Mouse (Mus musculus): ENCODE data around the gene Xab2. TPM values are rescaled to one million over a fixed set of nuclear protein-coding genes. Genes with fewer than 3 reads are reported as not detected.
"Not testable (repeated sequence)": the region's sequence is repeated elsewhere in the genome, so short reads cannot be mapped to it uniquely, and the experiment has no call there.

Xab2 gene
- polyA plus RNA-seq, 1 experiment from 2014 or later: 61.8 TPM

DNA sequence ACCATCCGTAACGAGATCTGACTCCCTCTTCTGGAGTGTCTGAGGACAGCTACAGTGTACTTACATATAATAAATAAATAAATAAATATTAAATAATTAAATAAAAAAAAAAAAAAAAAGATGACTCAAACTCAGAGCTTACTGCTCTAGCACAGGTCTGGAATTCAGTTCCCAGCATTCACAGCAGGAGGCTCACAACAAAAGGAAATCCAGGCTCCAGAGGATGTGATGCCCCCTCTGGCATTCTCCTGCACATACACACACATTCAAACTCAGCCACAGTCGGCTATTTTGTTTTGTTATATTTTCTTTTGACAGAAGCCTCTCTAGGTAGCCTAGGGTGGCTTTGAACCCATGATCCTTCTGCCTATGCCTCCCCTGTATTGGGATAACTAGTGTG, 39.2 kb downstream of the Xab2 start:
- ATAC-seq (ENCODE audit: borderline replicate concordance, extremely low read depth, low FRiP score, low TSS enrichment); H3K4me3 ChIP-seq: not testable (repeated sequence)
- WGBS: 87% methylated on average over 3 of the region's 3 CpGs

DNA sequence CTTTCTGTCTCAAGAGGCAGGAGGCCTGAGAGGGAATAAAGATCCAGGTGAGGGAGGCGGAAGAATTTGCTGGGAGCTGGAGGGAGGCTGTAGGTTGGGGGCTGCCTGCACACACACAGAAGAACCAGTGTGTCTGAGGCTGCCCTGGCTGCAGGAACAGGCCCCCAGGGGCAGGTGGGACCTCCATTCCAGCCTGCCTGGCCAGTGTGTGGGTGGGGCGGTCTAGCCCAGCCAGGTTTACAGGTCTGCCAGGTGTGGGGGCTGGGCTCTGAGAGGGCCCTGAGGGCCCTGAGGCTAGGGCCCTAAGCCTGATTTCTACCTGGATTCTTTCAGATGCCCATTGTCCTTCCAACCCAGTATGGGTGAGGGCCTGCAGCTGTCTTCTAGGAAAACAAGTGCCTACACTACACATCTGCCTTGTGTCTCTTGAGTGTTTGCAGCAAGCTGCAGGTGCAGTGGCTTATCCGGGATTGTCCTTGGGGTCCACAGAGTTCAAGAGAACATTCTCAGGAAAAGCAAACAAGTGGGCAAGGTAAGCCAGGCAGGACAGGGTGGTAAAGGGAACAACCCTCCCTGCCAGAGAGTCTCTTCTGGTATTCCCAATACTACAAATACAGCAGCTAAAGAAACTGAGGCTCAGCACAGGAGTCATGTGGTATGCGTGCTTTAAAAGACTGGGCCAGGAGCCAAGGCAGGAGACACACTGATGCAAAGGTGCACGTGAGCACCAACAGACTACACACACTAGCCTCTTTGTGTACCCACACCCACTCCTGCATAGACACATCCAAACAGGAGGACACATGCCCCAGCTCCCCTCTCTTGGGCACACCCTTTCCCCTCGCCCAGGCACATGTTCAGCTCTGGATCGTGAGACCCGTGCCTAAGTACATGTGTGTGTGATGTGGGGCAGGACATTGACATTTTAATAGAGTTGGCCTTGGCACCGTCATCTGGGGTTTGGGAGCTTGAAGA, 41.4 kb downstream of the Xab2 start:
- no peaks in the 10 kb centered on the region for H3K27me3 ChIP-seq
- H3K4me1 ChIP-seq: 0 out of 2 replicates have a peak, but pooled peaks cover 4% of the 10 kb centered on the region
- H3K4me3 ChIP-seq: no peak overlapping the region
- peak overlapping the region; percentile 25 for H3K27ac ChIP-seq
- no peaks in the 10 kb centered on the region for H3K36me3 ChIP-seq
- no peaks in the 10 kb centered on the region for H3K9me3 ChIP-seq
- 58% methylated on average over 9 of the region's 9 CpGs for WGBS
- no peak overlapping the region for H3K4me2 ChIP-seq
- H3K9ac ChIP-seq: no peak overlapping the region
- peak; percentile 67 for ATAC-seq (ENCODE audit: borderline replicate concordance, extremely low read depth, low FRiP score, low TSS enrichment)

More for the DNA sequence above, 39.2 kb downstream of the Xab2 start:
- H3K9me3 ChIP-seq, H3K4me1 ChIP-seq, H3K36me3 ChIP-seq, H3K27ac ChIP-seq, H3K27me3 ChIP-seq, H3K9ac ChIP-seq, H3K4me2 ChIP-seq: not testable (repeated sequence)

DNA sequence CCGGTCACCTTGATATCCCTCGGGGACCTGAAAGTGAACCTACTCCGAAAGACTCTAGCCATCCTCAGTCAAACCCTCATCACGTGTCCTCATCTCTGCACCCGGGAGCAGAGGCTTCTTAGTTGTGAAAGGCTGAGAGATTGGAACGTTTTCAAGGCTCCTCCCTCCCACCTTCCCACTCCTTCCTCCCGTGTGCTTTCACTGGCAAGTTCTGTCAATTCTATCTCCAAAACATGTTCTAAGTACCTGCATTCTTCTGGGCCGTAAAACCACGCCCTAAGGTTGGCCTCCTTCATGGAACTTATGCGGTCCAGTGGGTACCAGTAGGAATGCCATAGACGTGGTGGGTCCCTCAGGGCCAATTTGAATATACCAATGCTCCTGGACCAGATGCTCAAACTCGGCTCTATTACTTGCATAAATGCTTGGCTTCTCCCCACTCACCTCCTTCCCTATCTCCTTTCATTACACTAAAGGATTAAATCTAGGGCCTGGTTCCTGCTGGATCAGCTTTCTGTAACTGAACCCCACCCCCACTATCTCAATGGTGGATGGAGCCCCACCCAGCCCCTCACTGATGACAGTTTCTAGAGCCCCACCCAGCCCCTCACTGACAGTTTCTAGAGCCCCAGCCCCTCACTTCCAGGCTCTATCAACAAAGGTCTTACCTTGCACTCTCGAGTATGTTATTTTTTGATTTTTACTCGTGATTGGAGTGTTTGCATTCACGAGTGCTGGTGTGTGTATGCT, 44.7 kb downstream of the Xab2 start:
- no peak overlapping the region for H3K27ac ChIP-seq
- H3K4me1 ChIP-seq: 0 out of 2 replicates have a peak, but pooled peaks cover 4% of the 10 kb centered on the region
- no peak overlapping the region for H3K4me3 ChIP-seq
- no peak overlapping the region for H3K9ac ChIP-seq
- H3K4me2 ChIP-seq: no peak overlapping the region
- no peaks in the 10 kb centered on the region for H3K9me3 ChIP-seq
- no peaks in the 10 kb centered on the region for H3K27me3 ChIP-seq
- no peaks in the 10 kb centered on the region for H3K36me3 ChIP-seq
- 64% methylated on average over 15 of the region's 15 CpGs for WGBS
- no peak for ATAC-seq (ENCODE audit: borderline replicate concordance, extremely low read depth, low FRiP score, low TSS enrichment)

- Histone ChIP-seq H3K4me2 (no peak overlapping the region), H3K4me1 (0 out of 2 replicates have a peak, but pooled peaks cover 3% of the 10 kb centered on the region), H3K27me3 (no peaks in the 10 kb centered on the region), H3K27ac (no peak overlapping the region), H3K4me3 (no peak overlapping the region), H3K9ac (no peak overlapping the region), H3K36me3 (no peaks in the 10 kb centered on the region), H3K9me3 (no peaks in the 10 kb centered on the region)
- WGBS: 87% methylated on average over 3 of the region's 3 CpGs
- ATAC-seq (ENCODE audit: borderline replicate concordance, extremely low read depth, low FRiP score, low TSS enrichment): no peak
These were observed 46.6 kb downstream of the Xab2 start for GRCm38 (mm10) chr8:3574546-3574945.

DNA sequence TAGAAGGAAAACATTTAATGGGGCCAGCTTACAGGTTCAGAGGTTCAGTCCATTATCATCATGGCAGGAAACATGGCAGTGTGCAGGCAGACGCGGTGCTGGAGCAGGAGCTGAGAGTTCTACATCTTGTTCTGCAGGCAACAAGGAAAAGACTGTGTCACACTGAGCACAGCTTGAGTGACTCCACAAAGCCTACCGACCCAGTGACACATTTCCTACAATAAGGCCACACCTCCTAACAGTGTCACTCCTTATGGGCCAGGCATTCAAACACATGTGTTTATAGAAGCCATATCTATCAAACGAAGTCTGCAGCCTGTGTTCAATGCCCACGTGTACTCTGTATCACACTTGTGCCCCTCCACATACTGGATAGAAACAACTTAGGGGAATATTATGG, 51.3 kb downstream of the Xab2 start:
- no peaks in the 10 kb centered on the region for H3K9me3 ChIP-seq
- 0 out of 2 replicates have a peak, but pooled peaks cover 4% of the 10 kb centered on the region for H3K4me1 ChIP-seq
- H3K36me3 ChIP-seq: no peaks in the 10 kb centered on the region
- ATAC-seq (ENCODE audit: borderline replicate concordance, extremely low read depth, low FRiP score, low TSS enrichment): no peak
- H3K4me2 ChIP-seq: no peak overlapping the region
- no peak overlapping the region for H3K9ac ChIP-seq
- no peaks in the 10 kb centered on the region for H3K27me3 ChIP-seq
- no peak overlapping the region for H3K4me3 ChIP-seq
- WGBS: 74% methylated on average over 5 of the region's 5 CpGs
- H3K27ac ChIP-seq: no peak overlapping the region

DNA sequence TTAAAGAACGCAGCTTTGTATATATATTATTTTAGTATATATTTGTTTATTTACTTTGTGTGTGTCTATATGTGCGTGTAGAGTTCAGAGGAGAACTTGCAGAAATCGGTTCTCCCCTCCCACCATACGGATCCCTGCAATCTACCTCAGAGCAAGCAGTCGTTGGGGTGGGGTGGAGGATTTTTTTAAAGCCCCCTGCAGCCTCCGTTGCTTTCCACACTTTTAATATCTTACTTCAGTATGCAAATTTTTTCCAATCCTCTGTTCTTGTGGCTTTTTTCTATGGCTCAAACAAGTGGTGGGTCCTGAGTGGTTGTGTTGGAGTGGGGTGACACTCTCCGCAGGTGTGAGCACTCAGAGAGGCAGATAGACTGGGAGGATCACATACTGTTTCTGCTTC, 52.7 kb downstream of the Xab2 start:
- H3K27me3 ChIP-seq: no peaks in the 10 kb centered on the region
- H3K36me3 ChIP-seq: no peaks in the 10 kb centered on the region
- H3K9ac ChIP-seq: no peak overlapping the region
- no peaks in the 10 kb centered on the region for H3K9me3 ChIP-seq
- 9% methylated on average over 7 of the region's 7 CpGs for WGBS
- no peak for ATAC-seq (ENCODE audit: borderline replicate concordance, extremely low read depth, low FRiP score, low TSS enrichment)
- H3K4me3 ChIP-seq: no peak overlapping the region
- 0 out of 2 replicates have a peak, but pooled peaks cover 4% of the 10 kb centered on the region for H3K4me1 ChIP-seq
- H3K27ac ChIP-seq: no peak overlapping the region
- H3K4me2 ChIP-seq: peak overlapping the region; percentile 33

GRCm38 (mm10) chr8:3567641-3568371, 53.3 kb downstream of the Xab2 start, which contains the start of gene C330021F23Rik:
TSS of gene C330021F23Rik (plus strand) at chr8:3567990.
- H3K9me3 ChIP-seq: no peaks in the 10 kb centered on the region
- ATAC-seq (ENCODE audit: borderline replicate concordance, extremely low read depth, low FRiP score, low TSS enrichment): no peak
- 5% methylated on average over 12 of the region's 12 CpGs for WGBS
- H3K36me3 ChIP-seq: no peaks in the 10 kb centered on the region
- peak within 1 kb of the TSS; percentile 33 for H3K4me2 ChIP-seq
- no peak within 1 kb of the TSS for H3K27ac ChIP-seq
- no peak within 1 kb of the TSS for H3K4me3 ChIP-seq
- H3K4me1 ChIP-seq: 0 out of 2 replicates have a peak, but pooled peaks cover 4% of the 10 kb centered on the region
- no peak within 1 kb of the TSS for H3K9ac ChIP-seq
- H3K27me3 ChIP-seq: no peaks in the 10 kb centered on the region

Other genes starting within 250 kb of the Xab2 start
- gene Arhgef18, start 228.3 kb downstream of the Xab2 start, polyA plus RNA-seq (2015; fragmentation: Nextera tagmentation; extraction: Ambion mirVana): 6.7 and 7.8 TPM in 2 replicates
- 9.2 and 11.4 TPM in 2 replicates for gene Pex11g, start 153.6 kb downstream of the Xab2 start, polyA plus RNA-seq (2015; fragmentation: Nextera tagmentation; extraction: Ambion mirVana)
- not detected in 2 replicates for gene Tex45, start 150.5 kb downstream of the Xab2 start, polyA plus RNA-seq (2015; fragmentation: Nextera tagmentation; extraction: Ambion mirVana)
- gene Zfp358, start 128.2 kb downstream of the Xab2 start, polyA plus RNA-seq (2015; fragmentation: Nextera tagmentation; extraction: Ambion mirVana): 44.6 and 45.2 TPM in 2 replicates
- 45.7 and 50.7 TPM in 2 replicates for gene Mcoln1, start 120.9 kb downstream of the Xab2 start, polyA plus RNA-seq (2015; fragmentation: Nextera tagmentation; extraction: Ambion mirVana)
- gene Pnpla6, start 105.9 kb downstream of the Xab2 start, polyA plus RNA-seq (2015; fragmentation: Nextera tagmentation; extraction: Ambion mirVana): 21.7 and 29.9 TPM in 2 replicates
- 0.77 and 1.1 TPM in 2 replicates for gene C330021F23Rik, start 53.3 kb downstream of the Xab2 start, polyA plus RNA-seq (2015; fragmentation: Nextera tagmentation; extraction: Ambion mirVana)
- gene Camsap3, start 34.0 kb downstream of the Xab2 start, polyA plus RNA-seq (2015; fragmentation: Nextera tagmentation; extraction: Ambion mirVana): 5.8 and 6.9 TPM in 2 replicates
- 83.5 and 91.0 TPM in 2 replicates for gene Pet100, start 232 bp upstream of the Xab2 start, polyA plus RNA-seq (2015; fragmentation: Nextera tagmentation; extraction: Ambion mirVana)
- gene Pcp2, start 4.2 kb upstream of the Xab2 start, polyA plus RNA-seq (2015; fragmentation: Nextera tagmentation; extraction: Ambion mirVana): 0.12 TPM in 1 of 2 replicates, not detected in the other
- gene Stxbp2, start 9.6 kb upstream of the Xab2 start, polyA plus RNA-seq (2015; fragmentation: Nextera tagmentation; extraction: Ambion mirVana): 75.6 and 84.6 TPM in 2 replicates
- not detected in 2 replicates for gene Retn, start 34.5 kb upstream of the Xab2 start, polyA plus RNA-seq (2015; fragmentation: Nextera tagmentation; extraction: Ambion mirVana)
- gene Mcemp1, start 44.4 kb upstream of the Xab2 start, polyA plus RNA-seq (2015; fragmentation: Nextera tagmentation; extraction: Ambion mirVana): 1.8 and 2.0 TPM in 2 replicates
- 6.8 and 8.2 TPM in 2 replicates for gene Fcor, start 51.0 kb upstream of the Xab2 start, polyA plus RNA-seq (2015; fragmentation: Nextera tagmentation; extraction: Ambion mirVana)
- gene Trappc5, start 55.0 kb upstream of the Xab2 start, polyA plus RNA-seq (2015; fragmentation: Nextera tagmentation; extraction: Ambion mirVana): 38.4 and 39.4 TPM in 2 replicates
- 0.23 TPM in 1 of 2 replicates, not detected in the other for gene Fcer2a, start 72.9 kb upstream of the Xab2 start, polyA plus RNA-seq (2015; fragmentation: Nextera tagmentation; extraction: Ambion mirVana)
- 0.40 and 0.47 TPM in 2 replicates for gene Clec4g, start 99.3 kb upstream of the Xab2 start, polyA plus RNA-seq (2015; fragmentation: Nextera tagmentation; extraction: Ambion mirVana)
- 0.26 and 0.34 TPM in 2 replicates for gene Cd209a, start 127.7 kb upstream of the Xab2 start, polyA plus RNA-seq (2015; fragmentation: Nextera tagmentation; extraction: Ambion mirVana)
- gene Cd209e, start 233.0 kb upstream of the Xab2 start, polyA plus RNA-seq (2015; fragmentation: Nextera tagmentation; extraction: Ambion mirVana): not detected in 2 replicates

Data from lung, embryonic 15.5 days (tissue).